Mouse (Mus musculus) embryonic fibroblast, embryonic 13.5 days (primary cell): ENCODE results near the gene Golt1a.

Experiments
- CTCF ChIP-seq: IDR thresholded peaks from 2 replicates; pipeline ENCODE4 v1.5.1; 2011; ENCODE audit warnings: mild to moderate bottlenecking, control low read depth, low read length, moderate library complexity, borderline replicate concordance; ENCODE audit not compliant: insufficient read depth
- POLR2A ChIP-seq: IDR thresholded peaks from 2 replicates; pipeline ENCODE4 v1.6.1; 2011; ENCODE audit warnings: low read depth, mild to moderate bottlenecking, control low read depth, low read length, moderate library complexity

DNA sequence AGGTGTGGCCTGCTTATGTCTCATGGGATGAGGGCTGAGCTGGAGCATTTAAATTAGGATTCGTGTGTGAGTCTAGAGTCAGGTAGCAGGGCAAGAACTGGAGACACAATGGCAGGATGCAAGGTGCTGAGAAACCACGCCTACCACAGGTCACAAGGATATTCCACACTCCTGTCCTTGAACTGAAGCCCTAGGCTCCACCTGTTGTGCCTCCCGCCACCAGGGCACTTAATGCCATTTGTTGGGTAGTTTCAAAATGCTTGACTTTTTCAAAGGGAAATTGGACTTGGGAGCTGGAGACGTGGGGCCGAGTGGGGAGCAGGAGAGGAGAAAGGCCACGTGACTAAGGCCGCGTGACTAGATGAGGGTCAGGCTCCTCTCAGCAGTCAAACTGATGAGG is 16.4 kb downstream of the Golt1a start:
- TF ChIP-seq POLR2A, result no peak
- TF ChIP-seq CTCF, result no peak
